Mouse (Mus musculus): ENCODE data around the gene Csad.
"Not testable (repeated sequence)": the region's sequence is repeated elsewhere in the genome, so short reads cannot be mapped to it uniquely, and the experiment has no call there.

Csad gene

DNA sequence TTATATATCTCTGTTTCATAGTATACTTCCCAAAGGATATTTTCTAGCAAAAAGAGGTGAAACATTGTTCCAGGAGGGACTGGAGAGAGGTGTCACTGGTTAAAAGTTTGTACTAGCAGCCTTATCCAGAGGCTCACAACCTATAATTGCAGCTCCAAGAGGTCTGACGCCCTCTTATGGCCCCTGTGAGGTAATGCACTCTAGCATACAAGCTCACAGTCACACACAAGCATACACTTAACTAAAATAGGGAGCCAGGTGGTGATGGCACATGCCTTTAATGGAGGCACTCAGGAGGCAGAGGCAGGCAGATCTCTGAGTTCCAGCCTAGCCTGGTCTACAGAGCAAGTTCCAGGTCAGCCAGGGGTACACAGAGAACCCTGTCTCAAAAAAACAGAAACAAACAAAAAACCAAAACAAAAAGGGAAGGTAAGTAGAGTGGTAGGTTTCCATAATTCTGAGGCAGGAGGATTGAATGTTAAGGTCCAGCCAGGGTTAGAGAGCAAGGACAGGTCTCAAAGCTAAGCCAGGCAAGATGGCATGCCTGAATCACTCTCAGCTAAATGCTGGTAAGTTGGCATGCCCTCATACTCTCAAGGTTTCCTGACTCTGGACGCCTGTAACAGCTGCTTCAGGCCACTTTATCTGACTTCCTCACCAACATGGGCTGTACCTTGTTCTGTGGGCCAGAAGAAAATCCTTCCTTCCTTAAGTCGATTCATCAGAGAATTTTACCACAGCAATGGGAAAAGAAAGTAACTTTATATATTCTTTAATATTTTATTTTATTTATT, 40.4 kb downstream of the Csad start:
- DNase-seq (ENCODE audit: low spot score): no peak

DNA sequence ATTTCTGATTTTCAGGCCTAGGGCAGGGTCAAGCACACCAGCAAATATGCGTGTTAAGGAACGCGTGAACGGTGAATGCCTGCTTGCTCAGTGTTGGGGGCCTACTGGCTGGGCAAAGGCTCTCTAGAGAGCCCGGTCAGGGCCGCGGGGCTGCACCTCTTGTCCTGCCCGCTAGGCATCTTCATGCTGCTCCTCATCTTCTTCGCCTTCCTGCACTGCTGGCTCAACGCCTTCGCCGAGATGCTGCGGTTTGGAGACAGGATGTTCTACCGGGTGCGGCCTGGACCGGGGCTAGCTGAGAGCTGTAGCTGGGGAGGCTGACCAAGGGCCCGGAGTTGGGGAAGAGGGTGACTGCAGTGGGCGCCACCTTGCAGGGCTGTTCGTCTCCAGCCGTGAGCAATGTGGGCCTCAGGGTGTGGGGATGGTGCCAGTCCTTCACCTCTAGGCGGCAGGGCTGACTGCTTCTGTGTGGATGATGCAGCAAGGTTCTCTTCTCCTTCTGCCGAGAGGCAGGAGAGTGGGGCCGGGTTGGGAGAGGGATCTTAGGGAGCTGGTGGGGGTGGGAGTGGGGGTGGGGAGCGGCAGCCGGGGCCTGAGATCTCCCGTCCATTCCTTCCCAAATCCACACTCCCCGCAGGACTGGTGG, 44.0 kb downstream of the Csad start:
- no peak for DNase-seq (ENCODE audit: low spot score)

GRCm38 (mm10) chr15:102156836-102157235, 47.7 kb downstream of the Csad start:
- peak; percentile 60 for DNase-seq (ENCODE audit: low spot score)

DNA sequence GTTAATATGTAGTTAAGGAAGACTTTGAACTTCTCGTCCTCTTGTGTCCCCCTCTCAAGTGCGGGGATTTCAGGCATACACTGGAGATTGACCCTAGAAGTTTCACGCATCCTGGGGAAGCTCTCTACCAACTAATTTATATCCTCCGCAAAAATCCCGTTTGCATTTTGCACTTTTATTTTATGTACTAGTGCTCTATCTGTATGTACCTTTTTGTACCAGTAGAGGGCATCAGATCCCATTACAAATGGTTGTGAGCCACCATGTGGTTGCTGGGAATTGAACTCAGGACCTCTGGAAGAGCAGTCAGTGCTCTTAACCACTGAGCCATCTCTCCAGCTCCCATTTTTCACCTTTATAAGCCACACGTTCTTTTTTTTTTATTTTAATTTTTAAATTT, 49.5 kb downstream of the Csad start:
- not testable (repeated sequence) for DNase-seq (ENCODE audit: low spot score)

DNA sequence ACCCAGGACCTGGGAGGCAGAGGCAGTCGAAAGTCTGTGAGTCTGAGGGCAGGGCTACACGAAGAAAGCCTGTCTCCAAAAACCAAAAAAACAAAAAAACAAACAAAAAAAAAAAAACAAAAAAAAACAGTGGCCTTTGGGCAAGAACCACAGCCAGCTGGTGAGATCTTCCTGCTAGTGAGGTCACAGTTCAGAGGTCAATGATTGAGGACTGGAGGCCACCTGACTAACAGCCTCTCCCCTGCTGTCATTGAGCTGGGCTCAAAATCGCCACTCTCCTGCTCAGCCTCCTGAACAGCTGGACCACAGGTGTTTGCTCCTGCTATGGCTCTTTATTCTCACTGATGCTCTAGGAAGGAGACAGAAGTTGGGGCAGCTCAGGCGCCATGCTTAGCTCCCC, 51.9 kb downstream of the Csad start:
- DNase-seq (ENCODE audit: low spot score): peak; percentile 81

DNA sequence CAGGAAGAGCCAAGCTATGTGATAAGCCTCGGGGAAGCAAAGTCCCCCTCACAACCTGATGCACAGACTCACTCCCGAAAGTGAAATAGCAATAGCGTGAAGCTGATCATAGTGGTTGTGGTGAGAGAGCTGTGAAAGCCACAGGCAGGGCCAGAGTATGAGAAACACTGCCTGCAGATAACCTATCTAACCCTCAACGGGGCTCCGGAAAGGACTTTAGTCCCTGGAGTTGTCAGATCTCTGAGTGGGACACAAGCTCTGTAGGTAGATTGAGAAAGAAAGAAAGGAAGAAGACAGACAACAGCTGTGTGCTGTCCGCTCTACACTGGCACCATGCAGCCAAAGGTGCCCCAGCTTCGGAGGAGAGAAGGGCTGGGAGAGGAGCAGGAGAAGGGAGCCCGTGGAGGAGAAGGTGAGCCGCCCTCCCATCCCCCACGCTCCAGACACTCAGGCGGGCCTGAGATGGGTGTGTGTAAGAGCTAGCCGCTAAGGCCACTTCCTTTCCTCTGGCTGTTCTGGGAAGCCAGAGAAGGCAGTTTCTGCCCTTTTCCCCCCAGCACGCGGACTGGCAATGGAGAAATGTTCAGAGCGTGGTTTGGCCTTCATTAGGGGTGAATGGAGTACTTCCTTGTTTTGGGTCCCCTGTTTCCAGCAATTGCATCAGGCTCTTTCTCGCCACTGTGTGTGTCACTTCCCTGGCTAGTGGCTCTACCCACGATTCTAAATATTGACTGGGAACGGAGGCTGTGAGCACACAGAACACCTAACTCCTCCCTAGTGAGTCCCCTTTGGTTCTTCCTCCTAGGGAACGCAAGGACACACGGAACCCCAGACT, 54.0 kb downstream of the Csad start, which contains the start of gene Soat2:
Gene Soat2, plus strand, starts transcription at position 226 of the 835 bp plus-strand sequence.
- no peak for DNase-seq (ENCODE audit: low spot score)

DNA sequence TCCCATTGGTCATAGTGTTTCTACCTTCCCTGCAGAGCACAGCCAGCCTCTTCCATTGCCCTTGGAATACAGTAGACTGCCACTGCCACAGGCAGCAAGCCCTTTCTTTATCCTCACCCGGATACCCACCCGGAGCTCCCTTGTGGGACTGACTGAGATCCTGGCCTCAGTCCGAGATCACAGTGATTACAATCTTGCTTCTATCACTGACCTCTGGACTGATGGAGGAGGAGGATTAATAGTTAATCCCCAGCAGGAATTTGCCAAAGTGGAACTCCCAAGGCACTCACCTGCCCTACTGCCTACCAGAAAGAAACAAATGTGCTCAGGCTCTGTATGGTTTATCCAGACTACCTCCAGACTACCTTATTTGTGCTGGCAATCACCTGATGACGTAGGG, 55.0 kb downstream of the Csad start:
- no peak for DNase-seq (ENCODE audit: low spot score)

DNA sequence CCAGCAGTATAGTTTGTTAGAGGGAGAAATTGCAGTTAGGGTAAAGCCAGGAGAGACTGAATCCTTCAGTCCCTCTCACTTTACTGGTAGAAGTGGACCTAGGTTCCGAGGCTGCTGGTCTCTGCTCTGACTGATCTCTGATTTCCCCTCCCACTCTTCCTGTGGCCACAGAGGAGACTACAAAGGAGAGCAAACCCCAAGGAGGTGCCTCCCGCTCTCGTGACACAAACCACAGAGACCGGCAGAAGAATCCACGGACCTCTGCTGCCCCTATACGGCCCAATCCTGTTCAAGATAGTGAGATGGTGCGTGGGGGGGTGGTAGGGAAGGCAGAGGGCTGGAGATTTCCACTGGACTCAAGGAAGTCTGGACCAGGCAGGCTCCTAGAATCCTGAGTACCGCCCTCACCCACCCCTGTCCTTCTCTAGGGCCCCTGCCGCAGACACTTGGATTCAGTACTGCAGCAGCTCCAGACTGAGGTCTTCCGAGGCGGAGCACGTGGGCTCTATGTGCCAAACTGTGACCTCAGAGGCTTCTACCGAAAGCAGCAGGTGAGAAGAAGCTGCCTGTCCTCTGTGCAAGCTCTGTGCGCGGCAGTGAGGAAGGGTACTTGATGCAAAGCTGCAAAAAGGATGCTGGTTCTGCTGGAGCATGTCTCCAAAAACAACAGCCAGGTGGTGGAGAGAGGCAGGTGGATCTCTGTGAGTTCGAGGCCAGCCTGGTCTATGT, 56.7 kb downstream of the Csad start:
- DNase-seq (ENCODE audit: low spot score): no peak

GRCm38 (mm10) chr15:102146882-102147281, 57.6 kb downstream of the Csad start:
- DNase-seq (ENCODE audit: low spot score): peak; percentile 45

DNA sequence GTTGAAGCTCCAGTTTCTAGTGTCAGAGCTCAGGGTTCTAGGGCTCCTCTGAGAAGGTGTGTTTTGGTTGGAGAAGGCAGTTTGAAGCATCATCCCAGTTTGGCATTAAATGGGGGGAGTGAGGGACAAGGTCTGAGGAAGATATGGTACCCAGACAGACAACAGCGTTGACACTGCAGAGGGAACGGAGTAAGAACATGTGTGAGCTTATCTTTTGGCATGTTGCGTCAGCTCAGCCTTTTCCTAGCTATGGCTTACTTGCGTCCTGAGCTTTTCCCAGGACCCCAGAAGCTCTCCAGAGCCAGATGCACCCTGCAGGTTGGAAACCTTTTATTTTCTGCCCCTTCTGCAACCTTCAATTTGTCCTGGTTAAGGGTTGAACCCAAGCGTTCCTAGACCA, 58.4 kb downstream of the Csad start:
- DNase-seq (ENCODE audit: low spot score): no peak

DNA sequence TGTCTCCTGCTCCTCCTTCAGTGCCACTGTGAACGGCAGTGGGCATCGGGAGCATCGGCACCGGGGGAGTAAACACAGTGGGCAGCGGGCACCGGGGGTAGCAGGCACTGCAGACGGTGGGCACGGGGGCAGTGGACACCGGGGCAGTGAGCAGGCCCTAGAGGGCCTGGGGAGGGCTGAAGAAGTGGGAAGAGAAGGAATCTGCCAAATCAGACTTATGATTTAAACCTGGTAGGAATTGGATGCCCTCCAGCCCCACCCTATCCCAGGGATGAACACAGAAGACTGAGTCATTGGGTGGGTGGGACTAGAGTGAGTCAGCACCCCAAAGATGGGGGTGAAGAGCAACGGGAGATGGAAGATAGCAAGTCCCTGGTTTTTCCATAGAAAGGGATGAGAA, 59.2 kb downstream of the Csad start:
- DNase-seq (ENCODE audit: low spot score): no peak

- no peak for DNase-seq (ENCODE audit: low spot score)
Observed at GRCm38 (mm10) chr15:102144726-102145125, 59.8 kb downstream of the Csad start.

GRCm38 (mm10) chr15:102144274-102144711, 60.2 kb downstream of the Csad start, which contains the start of gene Igfbp6:
Gene Igfbp6 (plus strand): TSS chr15:102144362.
- DNase-seq (ENCODE audit: low spot score): no peak

- DNase-seq (ENCODE audit: low spot score): peak; percentile 38
Observed at GRCm38 (mm10) chr15:102142914-102143912, 61.3 kb downstream of the Csad start.

DNA sequence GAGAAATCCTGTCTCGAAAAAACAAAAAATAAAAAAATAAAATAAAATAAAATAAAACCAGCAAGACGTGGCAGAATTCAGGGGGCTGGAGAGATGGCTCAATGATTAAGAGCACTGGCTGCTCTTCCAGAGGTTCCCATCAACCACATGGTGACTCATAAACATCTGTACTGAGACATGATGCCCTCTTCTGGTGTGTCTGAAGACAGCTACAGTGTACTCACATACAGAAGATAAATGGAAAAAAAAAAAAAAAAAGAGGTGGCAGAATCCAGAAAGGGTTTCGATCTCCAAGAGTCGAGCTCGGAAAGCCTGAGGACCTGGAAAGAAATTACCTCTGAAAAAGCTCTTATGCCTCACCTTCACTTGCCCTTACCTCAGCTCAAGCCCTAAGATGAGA, 63.4 kb downstream of the Csad start:
- DNase-seq (ENCODE audit: low spot score): no peak

- peak; percentile 97 for DNase-seq (ENCODE audit: low spot score)
Observed at GRCm38 (mm10) chr15:102136129-102136758, 68.3 kb downstream of the Csad start, which contains the start of gene Spryd3. Gene Spryd3 (minus strand): TSS chr15:102136234.

DNA sequence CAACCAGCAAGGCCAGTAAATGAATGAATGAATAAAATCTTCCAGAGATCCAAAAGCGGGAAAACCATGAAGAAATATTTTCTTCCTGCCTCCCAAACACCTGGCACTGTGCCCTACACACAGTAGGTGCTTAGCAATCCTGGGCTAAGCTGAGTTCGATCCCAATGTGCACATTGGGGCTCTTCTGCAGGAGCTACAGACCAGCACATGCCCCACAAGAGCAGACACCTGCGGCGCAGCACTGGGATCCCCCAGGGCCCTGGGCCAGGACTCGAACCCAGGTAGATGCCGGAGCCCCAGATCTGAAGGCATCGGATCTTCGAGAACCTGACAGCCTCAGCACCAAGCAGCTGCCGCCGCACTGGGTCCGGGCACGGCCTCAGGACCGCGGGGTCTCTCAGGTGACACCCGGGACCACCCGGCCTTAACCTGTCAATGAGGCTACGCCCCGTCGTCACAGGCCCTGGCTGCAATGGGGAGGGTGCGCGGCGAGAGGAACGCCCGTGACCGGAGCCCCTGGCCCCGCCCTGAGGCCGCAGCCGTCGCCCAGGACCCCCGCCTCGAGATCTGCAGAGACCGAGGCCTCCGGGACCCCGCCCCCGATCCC, 68.9 kb downstream of the Csad start:
- no peak for DNase-seq (ENCODE audit: low spot score)

GRCm38 (mm10) chr15:102134709-102135108, 69.8 kb downstream of the Csad start:
- no peak for DNase-seq (ENCODE audit: low spot score)

GRCm38 (mm10) chr15:102133314-102133713, 71.2 kb downstream of the Csad start:
- no peak for DNase-seq (ENCODE audit: low spot score)

All from embryo, embryonic 10 days (tissue).